Mouse (Mus musculus) stomach, embryonic 15.5 days (tissue): ENCODE data around the gene Nmu. TPM values are rescaled to one million over a fixed set of nuclear protein-coding genes. Genes with fewer than 3 reads are reported as not detected.

ENCODE experiments used
- ATAC-seq: fragments of 200-750 bp; cut with Nextera tagmentation; 2 replicates; pipeline ENCODE4 v1.8.0; 2017; ENCODE audit warnings: low read depth, moderate number of reproducible peaks, moderate TSS enrichment; ENCODE audit not compliant: insufficient read depth, low FRiP score
- H3K27ac ChIP-seq: fragments of 300-500 bp; sonication (generic); 2 replicates; pipeline ENCODE4 v1.5.1; 2015; ENCODE audit warnings: mild to moderate bottlenecking, inconsistent platforms
- H3K27me3 ChIP-seq: fragments of 300-500 bp; sonication (generic); replicated peaks from 2 replicates; pipeline ENCODE4 v1.6.1; 2015; ENCODE audit warnings: inconsistent platforms
- H3K36me3 ChIP-seq: fragments of 300-500 bp; sonication (generic); 2 replicates; pipeline ENCODE4 v1.6.1; 2015; ENCODE audit warnings: inconsistent platforms
- H3K4me1 ChIP-seq: fragments of 300-500 bp; sonication (generic); 2 replicates; pipeline ENCODE4 v1.6.1; 2015; ENCODE audit warnings: inconsistent platforms
- H3K4me2 ChIP-seq: fragments of 300-500 bp; sonication (generic); 2 replicates; pipeline ENCODE4 v1.6.1; 2015; ENCODE audit warnings: mild to moderate bottlenecking, inconsistent platforms
- H3K4me3 ChIP-seq: fragments of 300-500 bp; sonication (generic); replicated peaks from 2 replicates; pipeline ENCODE4 v1.5.1; 2015; ENCODE audit warnings: inconsistent platforms
- H3K9ac ChIP-seq: fragments of 300-500 bp; sonication (generic); 2 replicates; pipeline ENCODE4 v1.6.1; 2015; ENCODE audit warnings: inconsistent platforms
- H3K9me3 ChIP-seq: fragments of 300-500 bp; sonication (generic); 2 replicates; pipeline ENCODE4 v1.6.1; 2016; ENCODE audit warnings: inconsistent platforms
- WGBS: fragments of 180-500 bp; shearing (Covaris S2); methylation state at CpG from one replicate; pipeline ENCODE4 v1.1.7; 2015; 5-methylcytosine and 5-hydroxymethylcytosine counted together
- polyA plus RNA-seq: library from polyadenylated mRNA; unstranded; fragments of >200 nt; fragmentation: Nextera tagmentation; extraction: Ambion mirVana; gene quantifications from 2 replicates; pipeline ENCODE4 v1.2.1, GENCODE M21; 2015

Gene Nmu
- polyA plus RNA-seq, 1 experiment from 2014 or later = 0.54 TPM

GRCm38 (mm10) chr5:76351953-76352611 is 11.5 kb downstream of the Nmu start:
- 56% methylated on average over 7 of the region's 7 CpGs for WGBS
- Histone ChIP-seq H3K36me3 (no peaks in the 10 kb centered on the region), H3K4me1 (no peaks in the 10 kb centered on the region), H3K4me3 (no peak overlapping the region), H3K4me2 (no peak overlapping the region), H3K9ac (no peak overlapping the region), H3K27ac (no peak overlapping the region), H3K9me3 (no peaks in the 10 kb centered on the region), H3K27me3 (no peaks in the 10 kb centered on the region)
- no peak for ATAC-seq

- no peaks in the 10 kb centered on the region for H3K36me3 ChIP-seq
- 85% methylated on average over 5 of the region's 5 CpGs for WGBS
- no peak overlapping the region for H3K4me3 ChIP-seq
- H3K27me3 ChIP-seq = no peaks in the 10 kb centered on the region
- no peaks in the 10 kb centered on the region for H3K9me3 ChIP-seq
- no peak overlapping the region for H3K9ac ChIP-seq
- H3K27ac ChIP-seq = no peak overlapping the region
- ATAC-seq = no peak
- H3K4me2 ChIP-seq = no peak overlapping the region
- H3K4me1 ChIP-seq = no peaks in the 10 kb centered on the region
Observed at GRCm38 (mm10) chr5:76351537-76351936, 12.1 kb downstream of the Nmu start.

- Histone ChIP-seq H3K9ac (no peak overlapping the region), H3K27ac (no peak overlapping the region), H3K27me3 (no peaks in the 10 kb centered on the region), H3K36me3 (no peaks in the 10 kb centered on the region), H3K9me3 (no peaks in the 10 kb centered on the region), H3K4me2 (no peak overlapping the region), H3K4me3 (no peak overlapping the region), H3K4me1 (no peaks in the 10 kb centered on the region)
- 55% methylated on average over 2 of the region's 2 CpGs for WGBS
- ATAC-seq = peak; percentile 56; the same call in 1 of the 2 replicates
Observed at GRCm38 (mm10) chr5:76346137-76346536, 17.5 kb downstream of the Nmu start.

- WGBS = 29% methylated on average over 2 of the region's 2 CpGs
- H3K4me3 ChIP-seq = no peak overlapping the region
Observed at GRCm38 (mm10) chr5:76340931-76341330, 22.7 kb downstream of the Nmu start.

GRCm38 (mm10) chr5:76337100-76337499 is 26.5 kb downstream of the Nmu start:
- H3K9me3 ChIP-seq = no peaks in the 10 kb centered on the region
- H3K4me3 ChIP-seq = no peak overlapping the region
- no peak overlapping the region for H3K9ac ChIP-seq
- no peak overlapping the region for H3K27ac ChIP-seq
- no peak overlapping the region for H3K4me2 ChIP-seq
- no peaks in the 10 kb centered on the region for H3K27me3 ChIP-seq
- 78% methylated on average over 8 of the region's 8 CpGs for WGBS
- no peaks in the 10 kb centered on the region for H3K36me3 ChIP-seq
- no peaks in the 10 kb centered on the region for H3K4me1 ChIP-seq
- ATAC-seq = no peak

More at GRCm38 (mm10) chr5:76340931-76341330, 22.7 kb downstream of the Nmu start:
- no peak for ATAC-seq
- H3K27ac ChIP-seq = no peak overlapping the region
- H3K4me2 ChIP-seq = no peak overlapping the region
- no peaks in the 10 kb centered on the region for H3K4me1 ChIP-seq
- no peaks in the 10 kb centered on the region for H3K36me3 ChIP-seq
- no peak overlapping the region for H3K9ac ChIP-seq
- no peaks in the 10 kb centered on the region for H3K27me3 ChIP-seq
- H3K9me3 ChIP-seq = no peaks in the 10 kb centered on the region

GRCm38 (mm10) chr5:76333833-76334232 is 29.8 kb downstream of the Nmu start:
- no peak overlapping the region for H3K4me2 ChIP-seq
- no peaks in the 10 kb centered on the region for H3K27me3 ChIP-seq
- no peaks in the 10 kb centered on the region for H3K4me1 ChIP-seq
- H3K27ac ChIP-seq = no peak overlapping the region
- H3K9ac ChIP-seq = no peak overlapping the region
- H3K9me3 ChIP-seq = no peaks in the 10 kb centered on the region
- no peaks in the 10 kb centered on the region for H3K36me3 ChIP-seq
- 83% methylated on average over 4 of the region's 4 CpGs for WGBS
- no peak for ATAC-seq
- no peak overlapping the region for H3K4me3 ChIP-seq

GRCm38 (mm10) chr5:76330953-76331352 is 32.6 kb downstream of the Nmu start, which contains the start of gene Pdcl2:
TSS of gene Pdcl2 (minus strand) at chr5:76331156.
- H3K36me3 ChIP-seq = no peaks in the 10 kb centered on the region
- H3K4me2 ChIP-seq = no peak within 1 kb of the TSS
- WGBS = 88% methylated on average over 7 of the region's 7 CpGs

GRCm38 (mm10) chr5:76327296-76327695 is 36.3 kb downstream of the Nmu start:
- Histone ChIP-seq H3K4me3 (no peak overlapping the region), H3K9me3 (no peaks in the 10 kb centered on the region), H3K4me2 (no peak overlapping the region), H3K36me3 (no peaks in the 10 kb centered on the region), H3K9ac (no peak overlapping the region), H3K27ac (no peak overlapping the region), H3K4me1 (no peaks in the 10 kb centered on the region), H3K27me3 (no peaks in the 10 kb centered on the region)
- no peak for ATAC-seq
- WGBS = 65% methylated on average over 2 of the region's 2 CpGs

More at GRCm38 (mm10) chr5:76330953-76331352, 32.6 kb downstream of the Nmu start, which contains the start of gene Pdcl2:
- no peak for ATAC-seq
- Histone ChIP-seq H3K27me3 (no peaks in the 10 kb centered on the region), H3K4me3 (no peak within 1 kb of the TSS), H3K9ac (no peak within 1 kb of the TSS), H3K9me3 (no peaks in the 10 kb centered on the region), H3K4me1 (no peaks in the 10 kb centered on the region), H3K27ac (no peak within 1 kb of the TSS)

- Histone ChIP-seq H3K9me3 (no peaks in the 10 kb centered on the region), H3K4me1 (no peaks in the 10 kb centered on the region), H3K4me3 (no peak overlapping the region), H3K4me2 (no peak overlapping the region), H3K27ac (no peak overlapping the region), H3K27me3 (no peaks in the 10 kb centered on the region), H3K36me3 (no peaks in the 10 kb centered on the region), H3K9ac (no peak overlapping the region)
- no peak for ATAC-seq
- 84% methylated on average over 4 of the region's 4 CpGs for WGBS
Observed at GRCm38 (mm10) chr5:76325113-76325512, 38.5 kb downstream of the Nmu start.

- Histone ChIP-seq H3K9ac (no peak overlapping the region), H3K27ac (peak overlapping the region; percentile 7; the same call in 1 of the 2 replicates), H3K4me3 (no peak overlapping the region), H3K36me3 (no peaks in the 10 kb centered on the region), H3K4me2 (no peak overlapping the region), H3K27me3 (no peaks in the 10 kb centered on the region), H3K9me3 (no peaks in the 10 kb centered on the region), H3K4me1 (no peaks in the 10 kb centered on the region)
- WGBS = 54% methylated on average over 11 of the region's 11 CpGs
- ATAC-seq = no peak
Observed at GRCm38 (mm10) chr5:76321249-76322196, 42.1 kb downstream of the Nmu start.

GRCm38 (mm10) chr5:76308206-76308605 is 55.4 kb downstream of the Nmu start:
- ATAC-seq = no peak
- WGBS = 64% methylated on average over 2 of the region's 2 CpGs

GRCm38 (mm10) chr5:76306261-76306660 is 57.3 kb downstream of the Nmu start:
- 53% methylated on average over 3 of the region's 3 CpGs for WGBS
- Histone ChIP-seq H3K4me3 (no peak overlapping the region), H3K9ac (no peak overlapping the region), H3K4me2 (no peak overlapping the region), H3K9me3 (no peaks in the 10 kb centered on the region), H3K36me3 (no peaks in the 10 kb centered on the region), H3K27me3 (no peaks in the 10 kb centered on the region), H3K4me1 (peaks cover 3% of the 10 kb centered on the region; the same call in 1 of the 2 replicates), H3K27ac (peak overlapping the region; percentile 52; the same call in 1 of the 2 replicates)
- no peak for ATAC-seq

More at GRCm38 (mm10) chr5:76308206-76308605, 55.4 kb downstream of the Nmu start:
- Histone ChIP-seq H3K9ac (no peak overlapping the region), H3K4me2 (no peak overlapping the region), H3K27me3 (no peaks in the 10 kb centered on the region), H3K36me3 (no peaks in the 10 kb centered on the region), H3K4me1 (peaks cover 3% of the 10 kb centered on the region; the same call in 1 of the 2 replicates), H3K4me3 (no peak overlapping the region), H3K9me3 (no peaks in the 10 kb centered on the region), H3K27ac (no peak overlapping the region)
